Mouse (Mus musculus) CH12.LX (cell line): ENCODE data around the gene Klhdc9. TPM values are rescaled to one million over a fixed set of nuclear protein-coding genes. Genes with fewer than 3 reads are reported as not detected.

Experiments
- DNase-seq: peaks from one replicate; pipeline ENCODE4 v3.0.0-alpha.2; 2013; ENCODE audit errors: extremely low read depth
- H3K27ac ChIP-seq: 2 replicates; pipeline ENCODE4 v1.5.1; 2012; ENCODE audit warnings: low read depth, mild to moderate bottlenecking, control low read depth, moderate library complexity; ENCODE audit not compliant: insufficient read depth
- H3K27me3 ChIP-seq: replicated peaks from 2 replicates; pipeline ENCODE3; 2012; ENCODE audit warnings: inconsistent platforms
- H3K36me3 ChIP-seq, 2 experiments: replicated peaks in 1 of 2; 2 replicates each; pipeline versions ENCODE3 to v1.6.1; 2012; ENCODE audit warnings: inconsistent platforms in 1 of 2, low read length in 1 of 2, mild to moderate bottlenecking in 1 of 2, mixed read lengths in 1 of 2, moderate library complexity in 1 of 2; ENCODE audit not compliant: control insufficient read depth in 1 of 2, insufficient read depth in 1 of 2
- H3K4me1 ChIP-seq, 2 experiments: 2 replicates each; pipeline ENCODE4 v1.6.1; 2012; ENCODE audit warnings: inconsistent platforms in 1 of 2, moderate library complexity in 1 of 2; ENCODE audit not compliant: insufficient read depth in 2 of 2, control insufficient read depth in 1 of 2
- H3K4me2 ChIP-seq: 2 replicates; pipeline ENCODE4 v1.6.1; 2012; ENCODE audit warnings: low read depth, mild to moderate bottlenecking, control low read depth; ENCODE audit not compliant: poor library complexity, insufficient read depth, severe bottlenecking
- H3K4me3 ChIP-seq, 3 experiments: fragments of 150-350 bp in 1 of 3; sonication (generic) in 1 of 3; replicated peaks in 1 of 3; 2 replicates each; pipeline versions ENCODE3 to v1.5.1; 2011 to 2012; ENCODE audit warnings: low read depth in 2 of 3, low read length in 2 of 3, mild to moderate bottlenecking in 2 of 3, moderate library complexity in 2 of 3, control low read depth in 1 of 3, improper control_type of control experiment in 1 of 3, inconsistent platforms in 1 of 3, mixed read lengths in 1 of 3; ENCODE audit not compliant: poor library complexity in 1 of 3
- H3K79me2 ChIP-seq: replicated peaks from 2 replicates; pipeline ENCODE4 v1.6.1; 2012; ENCODE audit warnings: mild to moderate bottlenecking, moderate library complexity; ENCODE audit not compliant: control insufficient read depth, poor library complexity, insufficient read depth, severe bottlenecking; ENCODE audit errors: extremely low read depth
- H3K9ac ChIP-seq: 2 replicates; pipeline ENCODE4 v1.6.1; 2012; ENCODE audit warnings: low read depth, mild to moderate bottlenecking, control low read depth, moderate library complexity; ENCODE audit not compliant: insufficient read depth
- H3K9me3 ChIP-seq: replicated peaks from 2 replicates; pipeline ENCODE3; 2012; ENCODE audit warnings: low read length, inconsistent platforms, mixed read lengths
- CHD2 ChIP-seq: IDR thresholded peaks from 2 replicates; pipeline ENCODE4 v1.6.1; 2011; ENCODE audit warnings: low read length, improper control_type of control experiment
- CTCF ChIP-seq, 2 experiments: IDR thresholded peaks in 1 of 2; conservative IDR thresholded peaks in 1 of 2; 2 replicates each; pipeline ENCODE4 v1.5.1; 2011 to 2012; ENCODE audit warnings: low read depth in 2 of 2, low read length in 2 of 2, improper control_type of control experiment in 1 of 2, inconsistent platforms in 1 of 2, mild to moderate bottlenecking in 1 of 2, moderate library complexity in 1 of 2
- ELF1 ChIP-seq: IDR thresholded peaks from 2 replicates; pipeline ENCODE4 v1.6.1; 2014; ENCODE audit warnings: low read depth, mild to moderate bottlenecking, inconsistent platforms, low read length, improper control_type of control experiment
- HCFC1 ChIP-seq: IDR thresholded peaks from 2 replicates; pipeline ENCODE4 v1.6.1; 2012; ENCODE audit warnings: low read depth, mild to moderate bottlenecking, inconsistent platforms, low read length, improper control_type of control experiment
- IRF4 ChIP-seq: IDR thresholded peaks from 2 replicates; pipeline ENCODE4 v1.6.1; 2014; ENCODE audit warnings: low read depth, mild to moderate bottlenecking, inconsistent platforms, low read length, improper control_type of control experiment
- JUND ChIP-seq: conservative IDR thresholded peaks from 2 replicates; pipeline ENCODE4 v1.6.1; 2011; ENCODE audit warnings: low read depth, low read length, improper control_type of control experiment
- MAZ ChIP-seq: IDR thresholded peaks from 2 replicates; pipeline ENCODE4 v1.6.1; 2012; ENCODE audit warnings: low read depth, mild to moderate bottlenecking, inconsistent platforms, low read length, improper control_type of control experiment, moderate library complexity
- MYC ChIP-seq: IDR thresholded peaks from 2 replicates; pipeline ENCODE4 v1.6.1; 2011; ENCODE audit warnings: low read depth, mild to moderate bottlenecking, improper control_type of control experiment, low read length
- NELFE ChIP-seq: IDR thresholded peaks from 2 replicates; pipeline ENCODE4 v1.6.1; 2011; ENCODE audit warnings: low read depth, low read length, improper control_type of control experiment
- NRF1 ChIP-seq: IDR thresholded peaks from 2 replicates; pipeline ENCODE4 v1.6.1; 2014; ENCODE audit warnings: low read depth, mild to moderate bottlenecking, inconsistent platforms, low read length, improper control_type of control experiment, moderate library complexity
- POLR2A ChIP-seq: IDR thresholded peaks from 2 replicates; pipeline ENCODE4 v1.6.1; 2011; ENCODE audit warnings: low read depth, mild to moderate bottlenecking, improper control_type of control experiment, low read length
- RAD21 ChIP-seq: IDR thresholded peaks from 2 replicates; pipeline ENCODE4 v1.6.1; 2011; ENCODE audit warnings: low read depth, mild to moderate bottlenecking, low read length, improper control_type of control experiment, moderate library complexity
- SIN3A ChIP-seq: IDR thresholded peaks from 2 replicates; pipeline ENCODE4 v1.6.1; 2012; ENCODE audit warnings: low read length, improper control_type of control experiment, inconsistent platforms
- SMC3 ChIP-seq: IDR thresholded peaks from 2 replicates; pipeline ENCODE4 v1.6.1; 2011; ENCODE audit warnings: low read depth, low read length, improper control_type of control experiment
- TCF12 ChIP-seq: IDR thresholded peaks from 2 replicates; pipeline ENCODE4 v1.6.1; 2014; ENCODE audit warnings: low read depth, mild to moderate bottlenecking, inconsistent platforms, low read length, improper control_type of control experiment
- UBTF ChIP-seq: IDR thresholded peaks from 2 replicates; pipeline ENCODE4 v1.6.1; 2012; ENCODE audit warnings: low read depth, mild to moderate bottlenecking, inconsistent platforms, low read length, improper control_type of control experiment, moderate library complexity
- USF1 ChIP-seq: IDR thresholded peaks from 2 replicates; pipeline ENCODE4 v1.6.1; 2014; ENCODE audit warnings: low read depth, mild to moderate bottlenecking, inconsistent platforms, low read length, improper control_type of control experiment
- USF2 ChIP-seq: conservative IDR thresholded peaks from 2 replicates; pipeline ENCODE4 v1.6.1; 2011; ENCODE audit warnings: low read depth, low read length, improper control_type of control experiment
- ZC3H11A ChIP-seq: IDR thresholded peaks from 2 replicates; pipeline ENCODE4 v1.6.1; 2012; ENCODE audit warnings: low read depth, mild to moderate bottlenecking, inconsistent platforms, low read length, improper control_type of control experiment
- ZMIZ1 ChIP-seq: IDR thresholded peaks from 2 replicates; pipeline ENCODE4 v1.6.1; 2012; ENCODE audit warnings: low read depth, mild to moderate bottlenecking, inconsistent platforms, low read length, improper control_type of control experiment
- dilution Hi-C: fragments of 300-500 bp; cut with MboI; formaldehyde crosslinking; loops from 2 replicates; pipeline ENCODE4 v1.14.3; 2020; ENCODE audit warnings: low sequenced_read_pairs; ENCODE audit not compliant: extremely low pct_unique_long_range_greater_than_20kb, extremely low pct_ligation_motif_present
- in situ Hi-C: fragments of 300-500 bp; cut with MboI; formaldehyde crosslinking; loops from 3 replicates; pipeline ENCODE4 v1.14.3; 2019; ENCODE audit warnings: low sequenced_read_pairs, low pct_ligation_motif_present, low pct_unique_long_range_greater_than_20kb, mixed read lengths
- polyA plus RNA-seq: library from polyadenylated mRNA; unstranded; fragments of >175 nt; gene quantifications from 2 replicates; pipeline ENCODE4 v1.2.1, GENCODE M21; 2012; ENCODE audit warnings: low read depth; ENCODE audit not compliant: insufficient read length
- total RNA-seq, 2 experiments: library from RNA; depleted of rRNA; stranded (reverse); fragments of 300-350 nt in 1 of 2; fragments of >200 nt in 1 of 2; gene quantifications; 2 replicates each; pipeline ENCODE4 v1.2.3; 2012 to 2014

Gene Klhdc9
- total and polyA plus RNA-seq, 3 experiments = 0.08 TPM; not detected in 2

DNA sequence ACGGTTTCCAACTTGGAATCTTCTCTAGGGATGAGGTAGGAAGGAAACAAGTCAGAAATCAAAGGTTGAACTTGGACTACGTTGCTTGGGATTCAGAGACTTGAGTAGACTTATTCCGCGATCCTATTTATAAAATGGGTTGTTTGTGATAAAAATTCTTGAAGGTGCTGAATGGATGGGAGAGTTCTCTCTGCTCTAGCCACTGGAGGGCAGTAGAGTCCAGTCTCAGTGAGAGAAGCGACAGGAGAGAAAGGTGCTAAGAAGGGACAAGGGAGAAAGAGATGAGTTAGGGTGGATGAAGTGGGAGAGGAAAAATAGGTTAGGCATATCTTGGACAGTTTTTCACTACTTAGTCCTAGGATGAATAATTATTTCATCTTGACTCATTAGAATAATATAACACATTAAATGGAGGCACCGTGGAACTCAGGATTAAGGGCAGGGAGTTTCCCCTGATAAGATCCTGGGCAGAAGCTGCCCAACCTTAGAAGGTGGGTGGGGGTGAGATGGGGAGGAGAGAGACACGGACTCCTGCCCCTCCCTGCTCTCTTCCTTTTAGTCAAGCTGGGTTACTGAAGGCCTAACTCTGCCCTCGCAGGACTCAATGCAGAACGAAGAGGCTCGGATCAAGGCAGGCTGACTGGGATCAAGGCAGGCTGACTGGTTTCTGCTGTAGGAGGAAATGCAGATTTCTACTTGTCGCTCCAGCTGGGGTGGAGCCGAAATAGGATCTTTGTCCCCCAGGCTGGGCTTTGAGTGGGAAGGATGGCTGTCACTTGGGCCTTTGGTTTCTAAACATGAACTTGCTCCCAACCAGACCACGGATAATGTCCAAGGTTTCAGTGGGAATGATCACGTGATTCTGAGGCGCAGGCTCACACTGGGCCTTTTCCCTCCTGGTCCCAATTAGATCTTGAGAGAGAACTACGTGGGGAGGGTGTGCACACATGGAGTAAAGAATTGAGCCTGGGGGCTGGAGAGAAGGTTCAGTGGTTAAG, 807 bp upstream of the Klhdc9 start:
- Histone ChIP-seq H3K9ac (no peak overlapping the region), H3K4me1 (peaks cover 0 to 5% of the 10 kb centered on the region in 2 experiments; a peak in 1 of 4 replicates), H3K27ac (no peak overlapping the region), H3K9me3 (peaks cover 5% of the 10 kb centered on the region), H3K79me2 (no peaks in the 10 kb centered on the region), H3K4me2 (no peak overlapping the region), H3K4me3 (no peak overlapping the region), H3K27me3 (no peaks in the 10 kb centered on the region), H3K36me3 (peaks cover 30 to 50% of the 10 kb centered on the region in 2 experiments)
- in situ Hi-C loops (loop anchor here (5.0 kb wide), 1 partner anchor 116 kb away; no protein-coding TSS in a partner anchor), dilution Hi-C loops (no loop called here)
- TF ChIP-seq SMC3 = peak; percentile 91
- TF ChIP-seq POLR2A = 0 out of 2 replicates have a peak, but pooled peaks have one; percentile 24
- TF ChIP-seq CTCF (conservative IDR thresholded peaks at IDR 0.05 in 1 of 2, IDR thresholded peaks at IDR 0.05 in 1 of 2; ENCODE audit: low read depth in 2 of 2, low read length in 2 of 2) = peak; percentile 77 to 95
- no peak for TF ChIP-seq MAZ
- TF ChIP-seq RAD21 = peak; percentile 94
- DNase-seq = peak; percentile 75

DNA sequence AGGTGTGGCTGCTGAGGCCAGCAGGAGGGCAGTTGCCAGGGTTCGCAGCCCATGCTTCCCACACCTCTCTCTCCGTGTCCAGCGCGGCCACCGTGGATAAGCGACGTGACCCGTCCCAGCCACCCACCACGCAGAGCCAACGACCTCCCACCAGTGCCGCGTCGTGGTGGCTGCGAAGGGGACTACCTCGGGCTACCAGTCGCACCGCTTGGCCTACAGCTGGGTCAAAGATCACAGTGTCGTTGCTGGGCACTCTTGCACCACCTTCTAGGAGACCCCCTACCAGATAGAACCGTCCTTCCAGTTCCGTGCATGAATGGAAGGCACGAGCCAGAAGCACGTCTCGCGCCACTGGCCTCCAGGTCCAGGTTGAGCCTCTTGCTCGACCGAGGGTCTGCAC, 345 bp downstream of the Klhdc9 start:
- no peak overlapping the region for H3K4me2 ChIP-seq
- H3K9me3 ChIP-seq = peaks cover 6% of the 10 kb centered on the region
- in situ Hi-C loops (loop anchor here (5.0 kb wide), 1 partner anchor 117 kb away; no protein-coding TSS in a partner anchor), dilution Hi-C loops (no loop called here)
- 0 out of 2 replicates have a peak, but pooled peaks cover 2% of the 10 kb centered on the region for H3K79me2 ChIP-seq
- H3K27me3 ChIP-seq = no peaks in the 10 kb centered on the region
- no peak for TF ChIP-seq TCF12
- TF ChIP-seq JUND = no peak
- no peak for TF ChIP-seq CHD2
- TF ChIP-seq USF2 = no peak
- no peak for TF ChIP-seq SMC3
- TF ChIP-seq USF1 = no peak
- TF ChIP-seq ZC3H11A = no peak
- no peak for TF ChIP-seq NELFE
- no peak for TF ChIP-seq IRF4
- no peak for TF ChIP-seq SIN3A
- no peak for TF ChIP-seq ZMIZ1
- no peak for TF ChIP-seq UBTF
- TF ChIP-seq MYC = no peak
- no peak for TF ChIP-seq NRF1
- TF ChIP-seq HCFC1 = no peak
- TF ChIP-seq ELF1 = no peak
- H3K36me3 ChIP-seq = peaks cover 30 to 55% of the 10 kb centered on the region in 2 experiments
- peaks cover 0 to 5% of the 10 kb centered on the region in 2 experiments; a peak in 1 of 4 replicates for H3K4me1 ChIP-seq
- DNase-seq = no peak
- H3K9ac ChIP-seq = no peak overlapping the region
- H3K4me3 ChIP-seq = no peak overlapping the region
- H3K27ac ChIP-seq = no peak overlapping the region
